Mouse (Mus musculus): ENCODE measurements around the gene Kptn.

The Kptn gene

GRCm38 (mm10) chr7:16108886-16109542 lies 10.7 kb upstream of the Kptn start:
- H3K27me3 ChIP-seq (ENCODE audit: insufficient read depth, low read length), result no peaks in the 10 kb centered on the region
- no peaks in the 10 kb centered on the region for H3K9me3 ChIP-seq (ENCODE audit: low read length)
- no peak overlapping the region for H3K4me3 ChIP-seq (replicated peaks; ENCODE audit: low read length)

GRCm38 (mm10) chr7:16110158-16110557 lies 9.5 kb upstream of the Kptn start:
- TF ChIP-seq NANOG (IDR thresholded peaks at IDR 0.05; ENCODE audit: borderline replicate concordance, low read length), result no peak
- no peak for TF ChIP-seq CTCF (conservative IDR thresholded peaks at IDR 0.05; ENCODE audit: low read length)
- no peak for TF ChIP-seq POU5F1 (IDR thresholded peaks at IDR 0.05; ENCODE audit: borderline replicate concordance, low read length)
- H3K27me3 ChIP-seq (ENCODE audit: insufficient read depth, low read length), result no peaks in the 10 kb centered on the region

More at GRCm38 (mm10) chr7:16108886-16109542, 10.7 kb upstream of the Kptn start:
- H3K36me3 ChIP-seq (ENCODE audit: insufficient read depth, low read length), result peaks cover 100% of the 10 kb centered on the region
- H3K4me1 ChIP-seq (replicated peaks; ENCODE audit: low read depth, low read length), result peaks cover 24% of the 10 kb centered on the region
- TF ChIP-seq POU5F1 (IDR thresholded peaks at IDR 0.05; ENCODE audit: borderline replicate concordance, low read length) (no peak), CTCF (conservative IDR thresholded peaks at IDR 0.05; ENCODE audit: low read length) (no peak), NANOG (IDR thresholded peaks at IDR 0.05; ENCODE audit: borderline replicate concordance, low read length) (no peak)

GRCm38 (mm10) chr7:16111284-16112090 lies 8.2 kb upstream of the Kptn start:
- no peaks in the 10 kb centered on the region for H3K27me3 ChIP-seq (ENCODE audit: insufficient read depth, low read length)
- H3K9me3 ChIP-seq (ENCODE audit: low read length), result no peaks in the 10 kb centered on the region
- H3K4me3 ChIP-seq (replicated peaks; ENCODE audit: low read length), result no peak overlapping the region
- H3K4me1 ChIP-seq (replicated peaks; ENCODE audit: low read depth, low read length), result peaks cover under 1% of the 10 kb centered on the region; the same call in 1 of the 2 replicates
- TF ChIP-seq NANOG (IDR thresholded peaks at IDR 0.05; ENCODE audit: borderline replicate concordance, low read length) (no peak), CTCF (conservative IDR thresholded peaks at IDR 0.05; ENCODE audit: low read length) (no peak), POU5F1 (IDR thresholded peaks at IDR 0.05; ENCODE audit: borderline replicate concordance, low read length) (no peak)
- H3K36me3 ChIP-seq (ENCODE audit: insufficient read depth, low read length), result peaks cover 100% of the 10 kb centered on the region

More at GRCm38 (mm10) chr7:16110158-16110557, 9.5 kb upstream of the Kptn start:
- Histone ChIP-seq H3K4me3 (replicated peaks; ENCODE audit: low read length) (no peak overlapping the region), H3K4me1 (replicated peaks; ENCODE audit: low read depth, low read length) (peaks cover 14% of the 10 kb centered on the region), H3K36me3 (ENCODE audit: insufficient read depth, low read length) (peaks cover 100% of the 10 kb centered on the region), H3K9me3 (ENCODE audit: low read length) (no peaks in the 10 kb centered on the region)

- no peak for TF ChIP-seq POU5F1 (IDR thresholded peaks at IDR 0.05; ENCODE audit: borderline replicate concordance, low read length)
- TF ChIP-seq NANOG (IDR thresholded peaks at IDR 0.05; ENCODE audit: borderline replicate concordance, low read length), result no peak
- no peak for TF ChIP-seq CTCF (conservative IDR thresholded peaks at IDR 0.05; ENCODE audit: low read length)
- H3K36me3 ChIP-seq (ENCODE audit: insufficient read depth, low read length), result peaks cover 74% of the 10 kb centered on the region
- peaks cover 16% of the 10 kb centered on the region for H3K4me1 ChIP-seq (replicated peaks; ENCODE audit: low read depth, low read length)
These were observed 3.3 kb upstream of the Kptn start for GRCm38 (mm10) chr7:16116418-16116817.

GRCm38 (mm10) chr7:16117100-16117499 lies 2.6 kb upstream of the Kptn start:
- TF ChIP-seq NANOG (IDR thresholded peaks at IDR 0.05; ENCODE audit: borderline replicate concordance, low read length) (no peak), POU5F1 (IDR thresholded peaks at IDR 0.05; ENCODE audit: borderline replicate concordance, low read length) (no peak), CTCF (conservative IDR thresholded peaks at IDR 0.05; ENCODE audit: low read length) (no peak)
- no peaks in the 10 kb centered on the region for H3K9me3 ChIP-seq (ENCODE audit: low read length)
- peaks cover 16% of the 10 kb centered on the region for H3K4me1 ChIP-seq (replicated peaks; ENCODE audit: low read depth, low read length)
- peaks cover 67% of the 10 kb centered on the region for H3K36me3 ChIP-seq (ENCODE audit: insufficient read depth, low read length)
- no peaks in the 10 kb centered on the region for H3K27me3 ChIP-seq (ENCODE audit: insufficient read depth, low read length)
- no peak overlapping the region for H3K4me3 ChIP-seq (replicated peaks; ENCODE audit: low read length)

More at GRCm38 (mm10) chr7:16116418-16116817, 3.3 kb upstream of the Kptn start:
- H3K27me3 ChIP-seq (ENCODE audit: insufficient read depth, low read length), result no peaks in the 10 kb centered on the region
- no peak overlapping the region for H3K4me3 ChIP-seq (replicated peaks; ENCODE audit: low read length)
- no peaks in the 10 kb centered on the region for H3K9me3 ChIP-seq (ENCODE audit: low read length)

- TF ChIP-seq NANOG (IDR thresholded peaks at IDR 0.05; ENCODE audit: borderline replicate concordance, low read length), result no peak
- no peak for TF ChIP-seq CTCF (conservative IDR thresholded peaks at IDR 0.05; ENCODE audit: low read length)
- TF ChIP-seq POU5F1 (IDR thresholded peaks at IDR 0.05; ENCODE audit: borderline replicate concordance, low read length), result no peak
- Histone ChIP-seq H3K36me3 (ENCODE audit: insufficient read depth, low read length) (peaks cover 54% of the 10 kb centered on the region), H3K27me3 (ENCODE audit: insufficient read depth, low read length) (no peaks in the 10 kb centered on the region)
These were observed 536 bp downstream of the Kptn start for GRCm38 (mm10) chr7:16120262-16120600.

GRCm38 (mm10) chr7:16125829-16126228 lies 6.1 kb downstream of the Kptn start:
- no peaks in the 10 kb centered on the region for H3K9me3 ChIP-seq (ENCODE audit: low read length)
- TF ChIP-seq NANOG (IDR thresholded peaks at IDR 0.05; ENCODE audit: borderline replicate concordance, low read length) (no peak), CTCF (conservative IDR thresholded peaks at IDR 0.05; ENCODE audit: low read length) (no peak), POU5F1 (IDR thresholded peaks at IDR 0.05; ENCODE audit: borderline replicate concordance, low read length) (no peak)

More at GRCm38 (mm10) chr7:16120262-16120600, 536 bp downstream of the Kptn start:
- Histone ChIP-seq H3K9me3 (ENCODE audit: low read length) (no peaks in the 10 kb centered on the region), H3K4me3 (replicated peaks; ENCODE audit: low read length) (peak overlapping the region; percentile 95), H3K4me1 (replicated peaks; ENCODE audit: low read depth, low read length) (peaks cover 16% of the 10 kb centered on the region)

GRCm38 (mm10) chr7:16128344-16128743 lies 8.6 kb downstream of the Kptn start:
- peaks cover 35% of the 10 kb centered on the region for H3K36me3 ChIP-seq (ENCODE audit: insufficient read depth, low read length)
- H3K9me3 ChIP-seq (ENCODE audit: low read length), result no peaks in the 10 kb centered on the region
- H3K27me3 ChIP-seq (ENCODE audit: insufficient read depth, low read length), result peaks cover 16% of the 10 kb centered on the region
- peaks cover 36% of the 10 kb centered on the region for H3K4me1 ChIP-seq (replicated peaks; ENCODE audit: low read depth, low read length)
- TF ChIP-seq POU5F1 (IDR thresholded peaks at IDR 0.05; ENCODE audit: borderline replicate concordance, low read length) (no peak), CTCF (conservative IDR thresholded peaks at IDR 0.05; ENCODE audit: low read length) (no peak)
- no peak overlapping the region for H3K4me3 ChIP-seq (replicated peaks; ENCODE audit: low read length)

More at GRCm38 (mm10) chr7:16125829-16126228, 6.1 kb downstream of the Kptn start:
- Histone ChIP-seq H3K36me3 (ENCODE audit: insufficient read depth, low read length) (peaks cover 40% of the 10 kb centered on the region), H3K27me3 (ENCODE audit: insufficient read depth, low read length) (peaks cover 5% of the 10 kb centered on the region), H3K4me3 (replicated peaks; ENCODE audit: low read length) (no peak overlapping the region), H3K4me1 (replicated peaks; ENCODE audit: low read depth, low read length) (peaks cover 15% of the 10 kb centered on the region)

Data from E14TG2a.4 (cell line).